Mouse (Mus musculus): ENCODE measurements at regions not wholly inside any gene's neighbourhood (a gene's known extent, or its start where the extent isn't known, plus 50 kb on each side); places are given as distances from the start of the nearest gene placed in this dataset.

DNA sequence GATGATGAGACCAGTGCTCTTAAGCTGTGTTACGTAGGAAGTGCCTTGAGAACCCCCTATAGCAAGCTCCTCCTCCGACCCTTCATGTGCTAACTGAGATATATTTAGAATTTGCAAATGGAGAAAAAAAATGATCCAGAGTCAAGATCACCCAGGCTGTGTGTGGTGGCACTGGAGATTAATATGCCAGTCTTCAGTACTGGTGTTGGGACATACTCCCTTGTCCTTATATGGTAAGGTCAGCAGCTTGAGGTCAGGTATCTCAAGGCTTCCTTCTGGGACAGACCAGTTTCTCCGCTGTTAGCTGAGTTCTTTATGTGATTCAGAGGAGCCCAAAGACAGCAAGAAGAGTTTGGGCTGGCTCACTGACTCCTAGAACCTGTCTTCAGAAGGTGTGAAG, 116.0 kb upstream of the Cox10 start:
- Histone ChIP-seq H3K4me1 (ENCODE audit: insufficient read depth, low read depth, low read length) (no peaks in the 10 kb centered on the region), H3K27me3 (replicated peaks; ENCODE audit: insufficient read depth, low read length) (no peaks in the 10 kb centered on the region), H3K4me2 (replicated peaks; ENCODE audit: low read depth, low read length) (no peak overlapping the region), H3K9me3 (ENCODE audit: low read length) (no peaks in the 10 kb centered on the region), H3K4me3 (ENCODE audit: low read depth, low read length) (no peak overlapping the region), H3K9ac (replicated peaks; ENCODE audit: low read depth) (no peak overlapping the region), H3K36me3 (ENCODE audit: insufficient read depth, low read length) (no peaks in the 10 kb centered on the region), H3K27ac (ENCODE audit: low read length) (no peak overlapping the region)
- no peak for DNase-seq (ENCODE audit: low spot score)
- WGBS: 80% methylated on average over 3 of the region's 3 CpGs
- no peak for ATAC-seq
- TF ChIP-seq CTCF (IDR thresholded peaks at IDR 0.05): no peak
- no peak for TF ChIP-seq EP300 (IDR thresholded peaks at IDR 0.05)

DNA sequence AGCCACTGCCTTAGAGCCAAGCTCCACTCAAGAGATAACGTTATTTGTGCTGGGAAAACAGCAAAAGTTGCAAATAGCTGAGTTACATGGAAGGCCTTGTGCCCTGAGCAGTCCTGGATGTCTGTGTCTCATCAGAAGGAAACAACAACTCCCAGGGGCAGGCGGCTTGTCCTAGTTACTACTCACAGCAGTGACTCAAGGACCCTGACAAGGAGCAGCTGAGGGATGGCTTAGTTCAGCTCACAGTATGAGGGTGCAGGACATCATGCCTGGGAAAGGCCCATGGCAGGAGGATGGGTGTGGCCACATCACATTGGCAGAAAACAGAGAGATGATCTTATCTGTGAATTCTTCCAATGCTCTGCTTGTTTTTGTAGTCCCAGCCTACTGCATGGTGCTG, 109.4 kb upstream of the Cox10 start:
- no peaks in the 10 kb centered on the region for H3K4me1 ChIP-seq (ENCODE audit: insufficient read depth, low read depth, low read length)
- no peak overlapping the region for H3K9ac ChIP-seq (replicated peaks; ENCODE audit: low read depth)
- 39% methylated on average over 2 of the region's 2 CpGs for WGBS

DNA sequence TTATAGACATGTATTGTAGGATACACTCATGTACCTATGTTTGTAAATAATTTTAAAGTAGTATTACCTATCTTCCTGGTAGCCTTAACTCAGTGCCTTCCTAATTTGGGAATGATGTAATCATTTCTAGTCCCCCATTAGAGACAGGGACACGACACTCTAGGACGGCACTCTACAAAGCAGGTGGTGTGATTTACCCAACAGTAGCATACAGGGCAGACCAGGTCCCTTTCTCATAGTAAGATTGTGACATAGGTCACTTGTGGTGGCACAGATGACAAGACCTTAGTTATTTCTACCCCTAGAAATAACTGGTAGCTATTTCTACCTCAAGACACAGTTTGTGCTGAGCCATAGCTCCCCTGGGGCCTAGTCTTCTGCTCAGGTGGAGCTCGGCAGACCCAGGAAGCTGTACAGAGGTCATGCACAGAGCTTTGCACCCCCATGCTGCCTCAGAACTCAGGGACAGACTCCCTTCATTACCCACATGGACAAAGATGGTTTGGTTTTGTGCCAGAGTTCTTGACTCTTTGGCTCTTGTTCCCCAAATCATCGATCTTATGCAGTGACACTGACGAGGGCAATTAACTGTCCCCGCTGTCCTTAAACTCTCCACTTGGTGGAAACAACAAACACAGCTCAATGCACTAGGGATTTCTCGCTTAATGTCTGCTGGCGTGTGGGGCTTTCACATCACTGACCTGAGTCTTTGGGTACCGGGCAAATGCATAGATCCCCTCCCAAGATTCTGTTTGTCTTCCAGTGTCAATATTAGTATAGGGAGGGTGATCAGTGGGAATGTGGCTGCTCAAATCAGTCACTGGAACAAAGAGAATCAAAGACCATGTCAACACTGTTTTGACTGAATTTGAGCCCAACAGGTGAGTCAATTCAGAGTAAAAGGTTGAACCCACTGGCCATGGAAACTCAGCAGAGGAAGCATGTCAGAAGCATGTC, 108.5 kb upstream of the Cox10 start:
- Histone ChIP-seq H3K9ac (replicated peaks; ENCODE audit: low read depth) (no peak overlapping the region), H3K27me3 (replicated peaks; ENCODE audit: insufficient read depth, low read length) (no peaks in the 10 kb centered on the region), H3K4me1 (ENCODE audit: insufficient read depth, low read depth, low read length) (no peaks in the 10 kb centered on the region), H3K9me3 (ENCODE audit: low read length) (no peaks in the 10 kb centered on the region), H3K4me3 (ENCODE audit: low read depth, low read length) (no peak overlapping the region), H3K4me2 (replicated peaks; ENCODE audit: low read depth, low read length) (no peak overlapping the region), H3K27ac (ENCODE audit: low read length) (no peak overlapping the region), H3K36me3 (ENCODE audit: insufficient read depth, low read length) (no peaks in the 10 kb centered on the region)
- WGBS: 52% methylated on average over 9 of the region's 9 CpGs
- TF ChIP-seq EP300 (IDR thresholded peaks at IDR 0.05) (no peak), CTCF (IDR thresholded peaks at IDR 0.05) (no peak)
- DNase-seq (ENCODE audit: low spot score): no peak
- ATAC-seq: no peak

More for the DNA sequence above, 109.4 kb upstream of the Cox10 start:
- Histone ChIP-seq H3K36me3 (ENCODE audit: insufficient read depth, low read length) (no peaks in the 10 kb centered on the region), H3K27ac (ENCODE audit: low read length) (no peak overlapping the region), H3K4me2 (replicated peaks; ENCODE audit: low read depth, low read length) (no peak overlapping the region), H3K4me3 (ENCODE audit: low read depth, low read length) (no peak overlapping the region), H3K27me3 (replicated peaks; ENCODE audit: insufficient read depth, low read length) (no peaks in the 10 kb centered on the region), H3K9me3 (ENCODE audit: low read length) (no peaks in the 10 kb centered on the region)
- no peak for ATAC-seq
- no peak for DNase-seq (ENCODE audit: low spot score)
- TF ChIP-seq EP300 (IDR thresholded peaks at IDR 0.05) (no peak), CTCF (IDR thresholded peaks at IDR 0.05) (no peak)

- H3K9ac ChIP-seq (replicated peaks; ENCODE audit: low read depth): no peak overlapping the region
- 32% methylated on average over 3 of the region's 3 CpGs for WGBS
- ATAC-seq (no peak), DNase-seq (ENCODE audit: low spot score) (no peak)
- no peaks in the 10 kb centered on the region for H3K4me1 ChIP-seq (ENCODE audit: insufficient read depth, low read depth, low read length)
- no peak overlapping the region for H3K4me2 ChIP-seq (replicated peaks; ENCODE audit: low read depth, low read length)
- H3K36me3 ChIP-seq (ENCODE audit: insufficient read depth, low read length): no peaks in the 10 kb centered on the region
- no peaks in the 10 kb centered on the region for H3K27me3 ChIP-seq (replicated peaks; ENCODE audit: insufficient read depth, low read length)
- TF ChIP-seq EP300 (IDR thresholded peaks at IDR 0.05): no peak
- TF ChIP-seq CTCF (IDR thresholded peaks at IDR 0.05): no peak
- H3K9me3 ChIP-seq (ENCODE audit: low read length): no peaks in the 10 kb centered on the region
- no peak overlapping the region for H3K4me3 ChIP-seq (ENCODE audit: low read depth, low read length)
- H3K27ac ChIP-seq (ENCODE audit: low read length): no peak overlapping the region
Observed at GRCm38 (mm10) chr11:64187007-64187406, 107.7 kb upstream of the Cox10 start.

DNA sequence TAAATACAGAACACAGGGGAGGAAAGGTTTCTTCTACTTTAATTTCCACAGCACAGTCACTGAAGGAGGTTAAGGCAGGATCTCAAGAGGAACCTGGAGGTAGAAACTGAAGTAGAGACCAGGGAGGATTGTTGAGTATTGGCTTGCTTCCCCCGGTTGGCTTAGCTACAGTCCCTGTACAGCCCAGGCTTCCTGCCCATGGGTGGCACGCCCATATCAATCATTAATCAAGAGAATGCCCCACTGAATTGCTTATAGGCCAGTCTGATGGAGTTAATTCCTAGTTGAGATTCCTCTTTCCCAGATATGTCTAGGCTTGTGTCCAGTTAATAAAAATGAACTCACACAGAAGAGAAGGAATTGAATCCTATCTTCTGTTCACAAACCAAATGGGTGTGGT, 107.3 kb upstream of the Cox10 start:
- H3K9me3 ChIP-seq (ENCODE audit: low read length): no peaks in the 10 kb centered on the region
- DNase-seq (ENCODE audit: low spot score): no peak
- no peaks in the 10 kb centered on the region for H3K4me1 ChIP-seq (ENCODE audit: insufficient read depth, low read depth, low read length)
- no peak overlapping the region for H3K9ac ChIP-seq (replicated peaks; ENCODE audit: low read depth)
- no peak overlapping the region for H3K4me2 ChIP-seq (replicated peaks; ENCODE audit: low read depth, low read length)
- no peak overlapping the region for H3K4me3 ChIP-seq (ENCODE audit: low read depth, low read length)
- TF ChIP-seq EP300 (IDR thresholded peaks at IDR 0.05) (no peak), CTCF (IDR thresholded peaks at IDR 0.05) (no peak)
- no peaks in the 10 kb centered on the region for H3K27me3 ChIP-seq (replicated peaks; ENCODE audit: insufficient read depth, low read length)
- H3K27ac ChIP-seq (ENCODE audit: low read length): no peak overlapping the region
- 55% methylated on average over 2 of the region's 2 CpGs for WGBS
- H3K36me3 ChIP-seq (ENCODE audit: insufficient read depth, low read length): no peaks in the 10 kb centered on the region
- no peak for ATAC-seq

DNA sequence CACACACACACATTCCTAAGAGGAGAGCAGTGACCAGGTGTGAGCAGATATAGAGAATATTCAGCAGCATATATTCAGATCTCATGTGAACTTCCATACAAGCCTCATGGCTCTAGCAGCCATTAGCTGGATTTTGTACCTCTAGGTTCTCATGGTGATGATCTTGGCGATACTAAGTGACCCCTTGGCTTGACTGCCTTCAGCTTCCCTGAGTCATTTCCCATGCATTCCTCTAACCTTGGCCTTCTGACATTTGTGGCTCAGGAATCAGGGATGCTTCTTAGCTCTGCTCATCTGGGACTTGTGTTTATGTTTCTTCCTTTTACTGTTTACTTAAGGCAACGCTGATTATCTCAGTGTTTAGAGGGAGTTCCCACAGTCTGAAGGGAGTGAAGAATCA, 100.8 kb upstream of the Cox10 start:
- 18% methylated on average over 2 of the region's 2 CpGs for WGBS
- Histone ChIP-seq H3K9ac (replicated peaks; ENCODE audit: low read depth) (no peak overlapping the region), H3K4me3 (ENCODE audit: low read depth, low read length) (no peak overlapping the region), H3K27ac (ENCODE audit: low read length) (no peak overlapping the region), H3K4me1 (ENCODE audit: insufficient read depth, low read depth, low read length) (no peaks in the 10 kb centered on the region), H3K36me3 (ENCODE audit: insufficient read depth, low read length) (no peaks in the 10 kb centered on the region), H3K27me3 (replicated peaks; ENCODE audit: insufficient read depth, low read length) (no peaks in the 10 kb centered on the region), H3K4me2 (replicated peaks; ENCODE audit: low read depth, low read length) (no peak overlapping the region), H3K9me3 (ENCODE audit: low read length) (no peaks in the 10 kb centered on the region)
- ATAC-seq (peak; percentile 17; the same call in 1 of the 2 replicates), DNase-seq (ENCODE audit: low spot score) (peak; percentile 14)
- no peak for TF ChIP-seq CTCF (IDR thresholded peaks at IDR 0.05)
- 0 out of 2 replicates have a peak, but pooled peaks have one; percentile 32 for TF ChIP-seq EP300 (IDR thresholded peaks at IDR 0.05)
